Mouse (Mus musculus) lung, postnatal 10 days (tissue): ENCODE results near the gene Ppp6r1.

ENCODE experiments used
- DNase-seq: peaks from one replicate; pipeline ENCODE4 v3.0.0; 2021

Ppp6r1 gene

GRCm38 (mm10) chr7:4657521-4658127, 1.2 kb downstream of the Ppp6r1 start:
- DNase-seq: no peak

GRCm38 (mm10) chr7:4656818-4657217, 2.0 kb downstream of the Ppp6r1 start:
- no peak for DNase-seq

- DNase-seq: no peak
Observed at GRCm38 (mm10) chr7:4655916-4656315, 2.9 kb downstream of the Ppp6r1 start.

GRCm38 (mm10) chr7:4655393-4655792, 3.4 kb downstream of the Ppp6r1 start:
- DNase-seq: no peak

DNA sequence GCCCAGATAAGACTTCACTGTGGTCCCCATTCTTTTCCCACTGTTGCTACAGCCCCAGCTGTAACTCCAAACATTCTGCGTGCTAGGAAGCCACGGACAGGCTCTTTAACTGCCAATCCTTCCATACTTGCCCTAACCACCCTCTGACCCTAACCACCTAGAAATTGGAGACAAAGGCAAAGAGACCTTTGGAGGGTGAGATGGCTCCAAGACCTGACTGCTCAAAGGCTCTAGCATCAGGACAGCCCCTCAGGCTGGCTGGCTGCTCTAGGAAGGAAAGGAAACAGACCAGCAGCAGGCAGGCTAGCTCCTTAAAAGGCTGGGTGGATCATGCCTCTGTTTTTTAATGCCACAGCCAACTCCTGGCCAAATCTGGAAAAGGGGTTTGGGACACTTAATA, 4.6 kb downstream of the Ppp6r1 start:
- no peak for DNase-seq

GRCm38 (mm10) chr7:4653780-4654179, 5.0 kb downstream of the Ppp6r1 start:
- peak; percentile 42 for DNase-seq

DNA sequence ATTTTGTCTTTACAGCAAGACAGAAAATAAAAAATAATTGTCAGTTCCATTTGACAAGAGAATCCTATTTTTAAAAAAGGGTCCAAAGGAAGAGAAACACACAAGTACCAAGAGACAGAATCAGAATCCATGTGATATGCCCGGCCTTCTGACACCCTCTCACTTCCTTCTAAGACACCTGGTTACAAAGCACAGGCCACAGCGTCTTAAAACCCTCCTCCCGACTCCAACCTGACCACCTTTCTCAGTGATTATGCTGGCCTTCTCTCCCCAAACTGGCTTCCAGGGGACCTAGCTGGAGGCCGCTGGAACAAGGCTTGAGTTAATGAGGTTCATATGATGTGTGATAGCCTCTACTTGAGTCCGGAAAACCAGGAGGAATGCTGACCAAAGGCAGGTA, 5.5 kb downstream of the Ppp6r1 start:
- no peak for DNase-seq

DNA sequence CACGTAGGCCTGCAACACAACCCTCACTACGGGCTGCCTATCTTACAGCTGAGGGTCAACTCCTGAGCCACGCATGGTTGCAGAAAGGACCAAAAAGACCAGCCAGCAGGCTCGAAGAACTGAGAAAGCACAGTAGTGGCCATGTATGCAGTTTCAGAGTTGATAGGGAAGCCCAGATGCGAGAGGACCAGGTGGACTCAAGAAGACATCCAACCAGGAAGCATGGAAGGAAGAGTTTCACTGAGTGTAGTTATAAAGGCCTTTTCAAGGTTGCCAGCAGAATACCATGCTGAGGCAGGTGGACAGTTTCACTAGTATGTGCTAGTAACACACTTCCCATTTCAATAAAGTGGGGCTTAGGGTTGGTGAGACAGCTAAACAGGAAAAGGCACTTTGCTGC, 6.1 kb downstream of the Ppp6r1 start:
- no peak for DNase-seq

- DNase-seq: no peak
Observed at GRCm38 (mm10) chr7:4651581-4651980, 7.2 kb downstream of the Ppp6r1 start.

GRCm38 (mm10) chr7:4647992-4648391, 10.8 kb downstream of the Ppp6r1 start:
- no peak for DNase-seq

DNA sequence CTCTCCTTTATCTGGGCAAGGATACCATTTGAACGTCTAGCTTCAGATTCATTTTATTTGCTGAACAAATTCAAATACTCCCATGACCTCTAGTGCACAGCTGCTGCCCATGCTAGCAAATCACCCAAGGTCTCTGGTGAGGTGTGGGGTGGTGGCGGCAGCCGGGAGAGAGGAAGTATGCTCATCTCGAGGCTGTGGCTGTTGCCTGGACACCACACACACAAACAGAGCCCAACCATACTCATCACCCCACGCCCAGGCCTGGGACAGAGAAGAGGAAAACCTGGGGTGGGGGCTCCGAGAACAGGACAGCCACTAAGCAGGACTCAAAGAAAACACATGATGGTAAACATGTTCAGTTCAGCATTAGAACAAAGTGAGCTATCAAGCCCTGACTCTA, 11.5 kb downstream of the Ppp6r1 start:
- peak; percentile 66 for DNase-seq

DNA sequence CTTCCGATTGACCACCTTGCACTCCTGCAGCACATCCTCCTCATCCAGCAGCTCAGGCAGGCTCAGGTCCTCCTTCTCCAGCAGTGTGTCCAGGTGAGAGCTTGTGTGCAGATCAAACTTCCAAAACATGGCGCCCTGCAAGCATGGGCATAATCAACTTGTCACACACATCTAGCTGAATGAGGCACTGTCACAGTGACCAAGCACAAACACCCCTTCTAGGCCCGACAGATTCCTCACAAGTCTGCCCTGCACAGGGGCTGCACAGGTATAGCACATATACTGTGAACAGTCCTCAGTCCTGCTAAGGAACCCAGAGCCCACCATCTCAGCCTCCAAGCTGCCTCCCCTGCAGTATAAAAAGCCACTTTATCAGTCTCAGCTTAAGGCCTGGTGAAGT, 12.0 kb downstream of the Ppp6r1 start:
- DNase-seq: no peak

- no peak for DNase-seq
Observed at GRCm38 (mm10) chr7:4643225-4643624, 15.6 kb downstream of the Ppp6r1 start.

GRCm38 (mm10) chr7:4641956-4642355, 16.9 kb downstream of the Ppp6r1 start:
- no peak for DNase-seq

GRCm38 (mm10) chr7:4641155-4641554, 17.7 kb downstream of the Ppp6r1 start:
- DNase-seq: no peak

DNA sequence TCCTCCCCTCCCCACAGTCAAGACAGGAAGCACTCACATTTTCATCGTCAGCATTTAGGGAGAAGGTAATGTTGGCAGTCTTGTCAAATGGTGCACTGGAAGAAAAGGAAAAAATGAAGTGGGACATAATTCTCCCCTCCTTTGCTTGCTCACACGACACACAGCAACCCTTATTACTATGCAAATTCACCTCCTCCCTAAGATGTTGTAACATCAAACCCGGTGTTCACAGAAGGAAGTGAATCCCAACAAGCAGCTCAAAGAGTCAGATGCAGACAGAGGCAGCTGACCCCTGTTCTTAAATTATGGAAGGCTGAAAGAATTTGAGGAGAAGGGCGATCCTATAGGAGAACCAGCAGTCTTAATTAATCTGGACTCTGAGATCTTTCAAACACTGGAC, 22.6 kb downstream of the Ppp6r1 start:
- DNase-seq: no peak

DNA sequence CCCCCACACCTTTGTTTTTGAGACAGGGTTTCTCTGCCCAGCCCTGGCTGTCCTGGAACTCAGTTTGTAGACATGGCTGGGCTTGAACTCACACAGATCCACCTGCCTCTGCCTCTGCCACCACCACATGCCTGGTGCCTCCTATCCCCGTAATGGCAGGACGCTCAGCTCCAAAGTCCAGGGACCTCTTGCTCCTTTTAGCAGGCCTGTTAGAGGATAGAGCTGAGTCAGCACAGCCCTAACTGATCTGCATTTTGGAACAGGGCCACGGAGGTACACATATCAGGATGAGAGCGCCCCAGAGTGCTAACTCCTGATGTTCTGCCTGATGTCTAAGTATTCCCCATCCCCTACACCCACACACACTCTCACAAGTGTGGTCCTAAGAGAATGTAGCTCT, 27.8 kb downstream of the Ppp6r1 start, which contains the start of gene Tmem86b:
Gene Tmem86b, minus strand, starts transcription at position 392 of the 400 bp plus-strand sequence.
- no peak for DNase-seq

DNA sequence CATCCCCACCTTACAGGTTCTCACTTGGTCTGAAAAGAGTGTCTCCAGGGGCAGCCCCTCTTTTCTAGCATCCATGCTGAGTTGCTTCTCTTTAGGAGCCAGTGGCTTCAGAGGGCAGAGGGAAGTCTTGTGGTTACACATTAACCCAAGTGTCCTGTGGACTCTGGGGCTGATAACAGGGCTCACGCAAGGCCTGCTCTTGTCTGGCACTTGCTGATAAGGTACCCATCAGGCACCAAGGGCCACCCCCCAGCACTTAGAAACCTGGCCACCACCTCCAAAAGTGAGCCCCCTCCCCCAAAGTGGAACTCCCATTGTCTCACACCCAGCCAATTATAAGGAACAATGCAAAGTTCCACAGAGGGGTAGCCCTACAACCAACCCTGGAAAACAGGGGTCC, 28.6 kb downstream of the Ppp6r1 start:
- no peak for DNase-seq

DNA sequence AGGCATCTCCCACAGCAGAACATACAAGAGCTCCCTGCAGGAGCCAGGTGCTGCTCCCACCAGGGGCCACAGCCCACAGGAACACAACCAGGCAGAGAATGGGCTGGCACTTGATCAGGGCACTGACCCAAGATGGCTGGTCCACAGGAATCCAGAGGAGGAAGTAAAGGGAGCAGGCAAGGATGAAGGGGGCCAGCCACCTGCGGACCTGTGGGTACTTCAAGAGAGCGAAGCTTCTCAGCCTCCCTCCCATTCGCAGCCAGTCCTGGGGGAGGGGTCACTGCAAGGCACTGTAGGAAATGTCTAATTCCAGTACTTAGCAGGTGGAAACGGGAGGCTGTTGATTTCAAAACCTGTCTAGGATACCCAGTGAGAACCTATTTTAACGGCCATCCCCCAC, 29.2 kb downstream of the Ppp6r1 start:
- no peak for DNase-seq

DNA sequence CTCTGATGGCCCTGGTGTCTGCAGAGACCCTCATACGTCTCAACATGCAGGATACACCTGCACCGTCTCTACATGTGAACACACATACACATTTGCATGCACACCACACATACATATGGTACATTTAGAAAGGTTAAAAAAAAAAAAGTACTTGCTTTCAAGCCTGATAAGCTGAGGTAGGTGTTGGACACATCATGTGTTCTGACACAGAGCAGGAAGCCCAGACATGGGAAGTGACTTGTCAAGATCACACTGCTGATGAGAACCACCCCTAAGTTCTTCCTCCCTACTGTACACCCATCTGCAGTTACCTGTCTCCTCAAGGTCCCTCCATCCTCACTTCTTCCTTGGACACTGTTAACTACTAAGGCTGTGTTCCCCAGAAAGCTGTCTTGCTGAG, 32.9 kb downstream of the Ppp6r1 start:
- DNase-seq: no peak

DNA sequence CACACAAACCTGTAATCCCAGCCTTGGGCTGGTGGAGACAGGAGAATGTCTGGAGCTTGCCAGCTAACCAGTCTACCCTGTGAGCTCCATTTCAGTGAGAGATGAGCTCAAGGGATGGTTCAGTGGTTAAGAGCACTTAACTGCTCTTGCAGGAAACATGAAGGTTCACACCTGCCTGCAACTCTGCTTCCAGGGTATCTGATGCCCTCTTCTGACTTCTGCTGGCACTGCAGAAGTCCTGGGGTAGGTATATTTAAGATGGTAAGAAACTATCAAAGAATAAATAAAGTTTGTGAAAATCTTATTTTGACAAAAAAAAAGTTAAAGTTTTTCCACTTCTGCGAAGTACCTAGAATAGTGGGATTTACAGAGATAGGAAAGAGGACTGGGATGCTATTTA, 34.5 kb downstream of the Ppp6r1 start:
- DNase-seq: no peak

- DNase-seq: peak; percentile 61
Observed at GRCm38 (mm10) chr7:4623544-4624189, 35.2 kb downstream of the Ppp6r1 start.

- DNase-seq: peak; percentile 59
Observed at GRCm38 (mm10) chr7:4619979-4620378, 38.8 kb downstream of the Ppp6r1 start.

DNA sequence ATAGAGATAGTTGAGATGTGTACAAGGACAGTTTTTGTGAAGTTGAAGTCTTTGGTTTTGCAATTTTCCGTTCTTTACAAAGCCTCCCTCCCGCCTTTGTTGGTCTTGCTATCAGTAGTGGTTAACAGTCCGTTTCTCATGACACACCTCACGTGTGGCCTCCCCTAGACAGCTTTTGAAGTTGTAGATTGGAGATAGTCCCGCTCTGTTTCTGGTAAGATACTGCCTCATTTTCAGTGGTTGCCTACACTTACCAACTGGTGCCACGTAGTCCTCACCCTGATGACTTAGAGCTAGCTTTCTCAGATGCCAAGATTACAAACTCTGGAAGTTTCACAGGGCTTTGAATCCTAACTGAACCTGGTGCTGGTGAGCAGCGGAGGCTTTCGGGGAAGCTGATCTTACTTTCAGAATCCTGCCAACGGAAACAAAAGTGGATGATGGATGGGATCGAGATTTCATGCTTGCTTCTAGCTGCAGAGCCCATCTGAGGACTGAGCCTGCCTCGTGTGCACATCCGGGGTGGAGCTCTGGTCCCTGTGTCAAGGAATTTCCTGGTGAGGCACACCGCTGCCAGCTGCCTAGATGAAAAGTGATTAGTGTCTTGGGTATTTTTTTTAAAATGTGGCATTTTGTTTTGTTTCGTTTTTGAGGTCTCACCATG, 44.9 kb downstream of the Ppp6r1 start:
- no peak for DNase-seq
